Mouse (Mus musculus): ENCODE data around the gene Aqp9.

- TF ChIP-seq POLR2A (IDR thresholded peaks at IDR 0.05; ENCODE audit: insufficient read length, low read depth) (no peak), E2F4 (IDR thresholded peaks at IDR 0.05; ENCODE audit: insufficient read depth) (no peak), TCF12 (IDR thresholded peaks at IDR 0.05; ENCODE audit: insufficient read depth, poor library complexity, severe bottlenecking) (no peak), MYOG (IDR thresholded peaks at IDR 0.05; ENCODE audit: control insufficient read depth in 1 of 3, insufficient read depth in 1 of 3, insufficient read length in 2 of 3, low read depth in 2 of 3) (no peak), CEBPB (IDR thresholded peaks at IDR 0.05; ENCODE audit: insufficient read depth, poor library complexity, severe bottlenecking) (no peak), SRF (IDR thresholded peaks at IDR 0.05; ENCODE audit: control insufficient read depth, insufficient read length, low read depth) (no peak), POLR2AphosphoS2 (IDR thresholded peaks at IDR 0.05; ENCODE audit: insufficient read length, low read depth) (no peak)
Measured at GRCm38 (mm10) chr9:71126205-71126604, 42.3 kb downstream of the Aqp9 start.
